Mouse (Mus musculus): ENCODE measurements around the gene Etv3. TPM values are rescaled to one million over a fixed set of nuclear protein-coding genes. Genes with fewer than 3 reads are reported as not detected.
A peak's percentile ranks its signal among the peaks of the same experiment; 100 is the strongest.
"Not testable (repeated sequence)": the region's sequence is repeated elsewhere in the genome, so short reads cannot be mapped to it uniquely, and the experiment has no call there.

The Etv3 gene
- total RNA-seq, 2 experiments from 2014 or later = 23.2 TPM

DNA sequence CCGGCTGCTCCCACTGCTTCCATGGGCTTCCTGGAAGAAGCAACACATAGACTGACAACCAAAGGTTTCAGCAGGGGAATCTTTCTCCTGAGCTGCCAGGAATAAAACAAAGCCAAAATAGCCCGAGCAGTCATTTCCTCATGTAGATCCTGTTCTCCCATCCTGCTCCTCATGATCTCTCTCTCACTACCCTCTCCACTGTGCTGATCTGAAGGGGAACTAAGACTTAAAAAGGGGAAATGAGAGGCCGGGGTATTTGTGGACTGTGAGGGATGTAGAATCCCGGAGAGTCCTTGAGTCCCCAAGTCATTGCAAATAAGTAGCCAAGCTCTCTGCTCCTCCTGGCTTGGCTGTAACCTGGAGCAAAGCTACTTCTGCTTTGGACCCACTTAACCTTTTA is 4.1 kb upstream of the Etv3 start:
- no peak for DNase-seq

DNA sequence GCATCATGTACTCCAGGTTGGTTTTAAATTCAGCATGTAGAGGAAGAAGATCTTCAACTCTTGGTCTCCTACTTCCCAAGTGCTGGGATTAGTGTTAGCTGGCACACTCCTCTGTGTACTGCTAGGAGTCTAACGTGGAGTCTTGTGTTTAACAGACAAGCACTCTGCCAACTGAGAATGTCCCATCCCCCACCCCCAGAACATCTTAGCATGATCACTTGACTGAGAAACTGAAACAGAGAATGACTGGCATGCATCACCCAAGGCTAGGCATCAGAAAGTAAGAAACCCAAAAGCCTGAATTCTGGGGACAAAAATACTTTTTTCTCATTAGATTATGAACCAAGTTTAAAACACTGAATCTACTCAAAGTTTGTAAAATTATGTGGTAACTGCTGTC is 3.4 kb upstream of the Etv3 start:
- no peak for DNase-seq

DNA sequence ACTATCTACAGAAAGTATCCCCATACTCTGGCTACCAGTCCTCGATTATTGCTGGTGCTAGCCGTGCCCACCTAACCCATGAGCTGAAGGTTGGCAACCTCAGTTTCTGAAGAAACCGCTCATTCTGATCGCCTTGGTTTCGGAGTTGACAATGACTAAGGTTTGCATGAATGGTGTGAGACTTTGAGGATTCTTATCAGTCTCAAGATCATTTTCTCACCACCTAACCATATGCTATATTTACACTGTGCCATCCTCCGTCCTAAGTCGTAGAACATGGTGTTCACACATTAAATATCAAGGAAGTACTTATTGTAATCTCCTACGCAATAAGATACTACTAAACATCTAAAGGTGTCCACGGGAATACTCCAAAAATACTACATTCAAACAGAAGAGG is 1.5 kb upstream of the Etv3 start:
- no peak for DNase-seq

DNA sequence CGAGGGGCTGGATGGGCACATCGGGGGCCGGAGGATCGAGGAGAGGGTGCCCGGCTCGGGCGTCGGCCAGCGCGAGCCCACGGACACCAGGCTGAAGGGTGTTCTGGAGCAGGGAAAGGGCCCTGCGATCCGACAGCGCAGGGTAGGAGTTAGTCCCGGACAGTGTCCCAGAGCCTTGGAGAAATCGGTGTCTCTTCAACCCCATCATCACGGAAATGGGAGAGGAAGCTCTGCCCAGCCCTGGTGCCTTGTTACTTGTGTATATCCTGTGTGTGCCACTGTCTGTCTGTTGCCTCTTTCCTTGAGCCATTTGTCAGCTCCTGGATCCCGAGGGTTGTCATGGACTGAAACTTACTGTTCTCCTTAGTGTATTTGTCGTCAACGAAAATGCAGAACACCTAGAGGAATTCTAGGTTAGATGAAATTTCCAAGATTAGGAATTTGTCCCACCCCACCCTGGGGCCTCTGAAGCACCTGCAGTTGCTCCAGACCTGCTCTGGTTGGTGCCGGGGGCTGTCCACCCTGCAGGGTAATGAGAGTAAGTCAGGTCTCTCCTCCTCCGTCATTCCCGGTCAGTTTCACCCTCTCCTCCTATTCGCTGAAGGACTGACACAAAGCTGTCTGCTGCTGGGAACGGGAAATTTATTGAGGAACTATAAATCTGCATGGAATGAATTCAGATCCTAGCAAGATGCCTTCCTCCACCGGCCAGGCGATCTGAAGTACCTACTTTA is 797 bp downstream of the Etv3 start:
- DNase-seq = no peak

DNA sequence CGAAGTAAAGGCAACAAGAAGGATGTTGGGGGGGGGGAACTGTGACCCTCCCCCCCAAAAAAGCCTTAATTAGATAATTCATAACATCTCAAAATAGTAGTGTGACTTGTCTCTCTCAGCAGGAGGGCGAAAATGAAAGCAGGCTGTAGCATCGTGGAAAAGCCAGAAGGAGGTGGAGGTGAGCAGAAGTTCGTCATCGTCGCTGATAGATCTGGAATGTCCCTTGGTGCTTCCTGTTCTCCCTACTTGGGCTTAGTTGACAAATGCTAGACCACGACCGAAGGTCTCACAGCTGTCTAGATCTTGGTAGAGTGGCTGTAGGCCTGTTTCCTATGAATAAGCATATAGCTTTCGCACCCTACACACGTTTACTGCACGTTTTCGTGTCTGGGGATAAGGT is 1.9 kb downstream of the Etv3 start:
- no peak for DNase-seq

DNA sequence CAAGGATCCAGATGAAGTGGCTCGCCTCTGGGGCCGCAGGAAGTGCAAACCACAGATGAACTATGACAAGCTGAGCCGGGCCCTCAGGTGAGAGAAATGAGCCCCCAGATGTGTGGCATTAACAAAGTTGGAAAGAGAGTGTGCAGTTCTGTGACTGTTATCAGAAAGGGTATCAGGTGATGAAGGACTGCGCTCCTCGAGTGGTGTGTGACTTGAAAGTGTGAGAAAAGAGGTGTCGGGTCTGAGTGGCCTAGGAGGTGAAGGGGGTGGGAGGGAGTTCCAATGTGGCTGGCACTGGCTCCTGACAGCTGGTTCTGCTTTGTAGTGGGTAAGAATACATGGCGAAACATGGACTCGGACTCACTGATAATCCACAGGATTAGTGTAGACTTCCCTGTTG is 2.8 kb downstream of the Etv3 start:
- no peak for DNase-seq

DNA sequence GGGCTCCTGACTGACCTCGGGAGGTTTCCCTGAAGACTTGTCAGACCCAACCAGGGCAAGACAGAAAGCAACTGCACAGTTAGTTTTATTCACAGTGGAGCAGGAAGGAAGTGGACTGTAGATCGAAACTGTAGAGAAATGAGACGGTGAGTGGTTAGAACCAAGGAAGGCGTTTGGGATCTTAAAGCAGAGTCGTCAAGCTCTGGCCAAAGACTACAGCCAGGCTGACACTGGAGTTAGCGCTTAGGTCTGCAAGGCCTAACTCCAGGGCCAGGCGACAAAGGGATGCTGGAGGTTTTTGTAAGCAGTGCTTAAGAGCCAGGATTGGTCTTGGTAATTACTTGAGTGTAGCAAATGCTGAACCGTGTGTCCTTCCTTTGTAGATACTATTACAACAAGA is 3.6 kb downstream of the Etv3 start:
- DNase-seq = no peak

DNA sequence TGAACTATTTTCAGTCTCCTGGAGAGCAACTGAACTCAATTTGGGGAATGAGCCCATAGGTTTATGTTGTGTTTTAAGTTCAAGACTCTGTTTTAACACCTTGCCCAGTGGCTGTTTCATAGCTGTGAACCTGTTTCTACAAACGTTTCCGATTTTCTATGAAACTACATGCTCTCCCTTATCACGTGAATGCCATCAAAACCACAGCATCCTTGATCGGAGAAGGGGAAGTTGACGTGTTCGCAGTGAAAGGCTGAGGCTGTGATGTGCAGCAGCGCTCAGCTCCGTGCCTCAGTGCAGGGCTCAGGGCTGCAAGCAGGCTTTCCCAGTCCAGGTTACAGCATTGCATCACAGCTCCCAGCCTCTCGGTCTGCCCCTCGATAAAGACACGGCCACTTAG is 4.4 kb downstream of the Etv3 start:
- no peak for DNase-seq

DNA sequence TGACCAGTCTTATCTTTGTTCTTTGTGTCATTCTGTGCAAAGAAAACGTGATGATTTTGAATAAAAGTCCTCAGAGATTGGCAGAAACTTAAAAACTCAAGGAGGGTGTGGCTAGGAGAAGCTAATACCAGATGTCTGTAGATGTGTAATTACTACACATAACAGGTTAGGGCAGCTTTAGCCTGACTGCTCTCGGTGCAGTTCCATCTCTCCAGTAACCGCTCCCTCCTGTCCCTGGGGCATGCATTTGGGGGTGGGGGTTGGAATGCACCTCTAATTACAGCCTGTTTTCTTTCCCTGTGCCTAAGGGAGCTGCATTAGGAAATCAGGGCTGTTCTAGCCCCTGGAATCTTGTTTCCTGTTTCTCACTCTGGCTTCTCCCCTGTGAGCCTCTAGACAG is 5.0 kb downstream of the Etv3 start:
- no peak for DNase-seq

DNA sequence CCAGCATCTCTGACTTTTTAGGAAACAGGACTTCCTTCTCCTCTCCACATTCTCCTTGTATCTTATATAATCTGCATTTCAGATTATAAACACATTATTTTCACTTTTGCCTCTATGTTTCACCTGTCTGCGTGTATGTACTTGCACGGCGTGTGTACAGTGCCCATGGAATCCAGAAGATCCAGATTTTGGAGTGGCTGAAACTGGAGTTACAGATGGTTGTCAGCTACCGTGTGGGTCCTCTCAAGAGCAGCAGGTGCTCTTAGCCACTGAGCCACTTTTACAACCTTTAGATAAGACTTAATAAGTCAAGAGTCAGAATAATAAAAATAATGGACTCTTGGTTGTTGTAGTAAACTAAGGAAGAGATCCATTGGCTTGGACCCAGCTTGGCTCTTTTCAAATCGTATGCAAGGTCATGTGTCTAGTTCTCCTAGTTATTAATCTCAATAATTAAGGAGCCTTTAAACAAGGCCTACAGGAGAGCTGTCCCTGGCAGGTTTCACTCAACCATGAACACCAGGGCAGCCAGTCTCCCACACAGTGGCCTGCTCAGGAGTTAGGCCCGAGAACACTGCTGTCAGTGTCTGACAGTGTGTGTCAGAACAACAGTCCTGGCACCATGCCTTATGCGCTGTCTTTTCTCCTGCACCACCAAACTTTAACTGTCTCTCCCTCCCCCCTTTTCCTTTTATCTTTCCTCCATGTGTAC is 8.6 kb downstream of the Etv3 start:
- no peak for DNase-seq

DNA sequence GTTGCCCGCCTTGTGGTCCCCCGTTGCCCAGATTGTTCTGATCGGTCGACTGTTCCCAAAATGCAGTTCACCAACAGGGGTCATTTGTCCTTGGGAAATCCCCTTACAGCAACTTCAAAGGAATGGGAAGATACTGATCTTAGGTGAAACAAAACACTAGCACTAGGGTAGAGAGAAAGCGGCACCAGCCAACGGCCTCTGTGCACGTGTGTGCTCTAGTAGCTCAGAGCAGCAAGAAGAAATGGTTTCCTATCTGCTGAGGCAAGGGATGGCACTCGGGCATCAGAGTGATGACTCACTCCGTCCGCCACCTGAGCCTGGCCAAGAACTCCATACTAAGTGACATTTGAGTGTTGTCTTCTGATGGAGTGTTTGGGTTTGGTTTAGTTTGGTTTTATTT is 12.8 kb downstream of the Etv3 start:
- DNase-seq = no peak

DNA sequence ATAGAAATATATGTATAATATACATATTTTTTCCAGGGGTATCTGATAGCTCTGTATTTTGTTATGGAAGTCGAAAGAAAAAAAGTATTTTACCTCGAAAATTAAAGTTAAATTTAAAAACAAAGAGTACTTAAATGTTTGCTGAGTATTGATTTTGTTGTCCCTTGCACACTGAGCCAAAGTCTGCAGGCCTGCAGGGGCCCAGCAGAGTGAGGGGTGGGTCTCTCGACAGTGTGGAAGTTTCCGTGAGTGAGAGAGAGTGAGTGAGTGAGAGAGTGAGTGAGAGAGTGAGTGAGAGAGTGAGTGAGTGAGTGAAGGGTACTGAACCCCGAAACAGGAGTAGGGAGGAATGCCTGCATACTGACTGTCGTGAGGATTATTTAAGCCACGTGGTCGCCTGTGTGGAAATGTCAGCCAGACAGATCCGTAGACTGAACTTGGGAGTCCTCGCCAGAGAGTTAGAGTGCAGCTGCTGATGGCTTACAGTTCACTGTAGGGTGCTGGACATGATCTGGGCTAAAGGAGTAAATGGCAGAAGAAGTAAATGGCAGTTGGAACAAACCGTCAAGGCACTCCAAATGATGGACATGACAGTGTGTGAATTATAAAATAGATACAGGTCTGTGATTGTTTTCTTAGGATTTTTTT is 14.9 kb downstream of the Etv3 start:
- no peak for DNase-seq

DNA sequence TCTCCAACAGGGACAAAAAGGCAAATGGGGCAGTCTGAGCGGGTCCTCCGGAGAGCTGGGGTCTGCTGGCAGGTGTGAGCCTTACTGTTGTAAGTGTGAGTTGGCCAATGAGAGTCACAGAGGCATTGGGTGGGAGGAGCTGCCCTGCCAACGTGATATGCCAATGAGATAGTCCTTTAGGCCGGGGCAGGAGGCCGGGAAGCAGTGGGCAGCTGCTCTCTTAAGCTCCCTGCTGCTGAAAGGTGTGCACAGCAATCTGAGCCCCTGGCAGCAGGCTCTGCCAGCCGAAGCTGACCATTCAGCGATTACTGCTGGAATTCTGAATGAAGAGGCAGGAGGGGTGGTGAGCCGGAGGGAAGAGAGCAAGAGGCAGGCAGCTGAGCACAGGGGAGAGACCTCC is 15.5 kb downstream of the Etv3 start:
- DNase-seq = no peak

DNA sequence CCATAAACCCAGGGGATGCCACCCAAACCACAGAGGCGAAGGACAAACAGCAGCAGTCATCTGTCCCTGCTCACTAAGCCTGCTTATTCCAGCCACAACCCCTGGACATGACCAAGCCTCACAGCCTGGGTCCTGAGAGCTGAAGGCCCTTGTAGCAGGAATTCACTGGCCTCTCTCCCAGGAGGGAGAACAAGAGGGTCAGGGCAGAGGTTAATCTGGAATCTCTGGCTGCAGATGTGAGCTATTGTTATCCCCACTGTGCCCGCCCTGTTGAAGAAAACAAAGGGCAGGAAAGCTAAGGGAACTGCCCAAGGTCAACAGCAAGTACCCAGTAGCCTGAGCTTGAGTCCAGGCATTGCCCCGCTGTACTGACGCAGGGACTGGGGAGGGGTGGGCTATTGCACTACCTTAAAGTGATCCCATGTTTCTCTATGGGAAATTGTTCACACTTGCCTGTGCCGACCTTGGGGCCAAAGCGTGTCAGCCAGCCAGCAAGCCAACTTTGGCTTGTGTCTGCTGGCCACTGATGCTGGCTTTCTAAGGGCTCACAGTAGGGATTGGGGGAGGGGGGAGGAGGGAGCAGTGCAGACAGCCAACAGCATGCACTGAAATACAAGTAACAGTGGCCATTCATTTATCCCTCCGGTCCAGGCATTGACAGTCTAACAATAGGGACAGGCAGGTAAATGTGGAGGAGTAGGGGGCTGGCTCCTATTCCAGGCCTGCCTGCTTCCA is 17.4 kb downstream of the Etv3 start:
- no peak for DNase-seq

DNA sequence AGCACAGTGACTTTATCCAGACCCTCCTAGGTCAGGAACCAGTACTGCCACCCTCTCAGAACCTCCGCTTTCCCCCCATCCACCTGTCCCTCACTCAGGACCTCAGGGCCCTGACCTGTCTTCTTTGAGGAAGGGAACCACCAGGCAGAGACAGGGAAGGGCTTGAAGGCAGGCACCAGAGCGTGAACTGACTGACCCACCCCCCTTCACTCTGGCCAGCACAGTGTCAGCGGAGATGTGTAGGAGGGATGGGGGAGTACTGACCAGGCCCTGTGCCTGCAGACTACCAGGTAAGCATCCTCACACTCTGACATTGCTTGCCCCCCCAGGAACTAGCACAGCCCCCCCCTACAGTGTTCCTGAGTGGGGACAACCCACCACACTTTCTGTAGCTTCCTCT is 20.3 kb downstream of the Etv3 start:
- no peak for DNase-seq

DNA sequence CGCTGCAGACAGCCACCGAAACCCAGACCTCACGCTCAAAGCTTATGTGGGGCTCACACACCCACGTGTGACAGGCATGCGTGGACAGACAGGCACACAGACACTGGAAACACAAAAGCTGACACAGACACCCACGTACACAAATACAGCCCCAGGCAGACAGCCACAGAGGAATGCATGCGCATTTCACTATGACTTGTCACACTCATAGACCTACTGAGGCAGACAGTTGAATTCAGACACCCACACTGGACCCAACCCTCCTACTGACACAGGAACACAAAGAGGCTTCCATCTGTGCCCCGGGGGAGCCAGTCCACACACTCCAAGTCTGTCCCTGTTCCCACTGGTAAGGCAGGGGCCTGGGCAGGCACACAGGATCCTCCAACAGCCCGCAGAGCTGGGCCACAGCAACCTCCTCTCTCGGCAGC is 21.1 kb downstream of the Etv3 start:
- DNase-seq = peak; percentile 51 to 60

DNA sequence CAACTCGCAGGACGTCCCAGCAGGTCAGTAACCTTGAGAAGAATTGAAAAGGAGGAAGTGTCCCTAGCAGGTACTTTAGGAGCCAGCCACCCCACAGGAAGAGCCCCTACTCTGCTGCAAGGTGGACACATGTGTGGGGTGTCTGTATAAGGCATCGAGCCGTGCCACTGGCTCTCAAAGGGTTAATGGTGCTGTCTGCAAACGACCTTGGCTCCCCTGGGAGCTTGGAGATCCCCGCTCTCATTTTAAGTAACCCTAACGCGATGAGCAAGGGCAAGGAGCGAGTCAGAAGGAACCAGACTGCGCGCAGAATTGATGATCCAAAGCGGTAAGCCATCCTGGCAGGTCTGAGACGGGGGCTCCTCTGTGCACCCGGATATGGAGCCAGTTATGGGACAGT is 24.7 kb downstream of the Etv3 start:
- DNase-seq = no peak

DNA sequence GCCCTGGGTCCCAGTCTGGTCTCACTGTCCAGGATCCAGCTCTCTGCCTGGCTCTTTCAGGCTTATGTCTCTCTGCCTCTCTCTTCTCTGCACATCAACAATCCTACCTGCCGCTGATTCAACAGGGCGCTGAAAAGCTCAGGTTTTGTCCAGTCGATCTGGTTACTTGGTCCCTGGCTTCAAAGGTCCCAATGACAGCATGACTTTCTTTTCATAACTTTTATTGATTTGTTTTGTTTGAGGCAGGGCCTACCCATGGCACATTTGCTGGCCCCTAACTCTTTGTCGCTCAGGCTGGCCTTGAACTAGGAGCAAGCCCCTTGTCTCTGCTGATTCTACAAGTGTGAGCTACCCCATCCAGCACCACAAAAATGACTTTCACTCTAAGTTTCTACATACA is 27.1 kb downstream of the Etv3 start:
- DNase-seq = no peak

DNA sequence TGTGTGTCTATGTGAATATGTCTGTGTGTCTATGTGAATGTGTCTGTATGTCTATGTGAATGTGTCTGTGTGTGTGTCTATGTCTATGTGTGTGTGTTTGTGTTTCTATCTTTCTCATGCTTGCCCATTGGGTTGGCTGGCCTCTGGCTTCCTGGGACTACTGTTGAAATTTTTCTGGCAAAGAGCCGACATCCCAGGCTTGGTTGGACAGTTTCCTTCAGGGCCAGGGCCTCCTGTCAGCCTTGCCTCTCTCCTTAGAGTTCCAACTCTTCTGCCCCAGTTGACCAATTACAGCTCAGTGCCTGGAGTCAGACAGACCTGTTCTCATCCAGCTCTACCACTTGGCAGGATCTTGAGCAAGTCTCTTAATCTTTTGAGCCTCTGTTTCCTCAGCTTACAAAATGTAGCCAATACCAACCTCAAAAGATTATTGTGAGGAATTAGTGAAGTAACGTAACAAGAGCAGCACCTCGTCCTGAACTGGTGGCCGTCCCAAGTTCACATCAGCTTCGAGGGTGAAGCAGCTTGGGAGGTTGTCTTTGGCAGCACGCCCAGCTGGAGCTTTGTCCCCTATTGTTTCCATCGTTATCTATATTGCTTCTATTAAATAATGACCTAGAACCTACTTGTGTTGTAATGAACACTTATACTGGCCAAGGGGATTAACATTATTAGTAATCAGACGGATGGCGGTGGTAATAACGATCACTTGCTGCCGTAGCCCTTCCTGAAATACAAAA is 28.2 kb downstream of the Etv3 start:
- DNase-seq = no peak

DNA sequence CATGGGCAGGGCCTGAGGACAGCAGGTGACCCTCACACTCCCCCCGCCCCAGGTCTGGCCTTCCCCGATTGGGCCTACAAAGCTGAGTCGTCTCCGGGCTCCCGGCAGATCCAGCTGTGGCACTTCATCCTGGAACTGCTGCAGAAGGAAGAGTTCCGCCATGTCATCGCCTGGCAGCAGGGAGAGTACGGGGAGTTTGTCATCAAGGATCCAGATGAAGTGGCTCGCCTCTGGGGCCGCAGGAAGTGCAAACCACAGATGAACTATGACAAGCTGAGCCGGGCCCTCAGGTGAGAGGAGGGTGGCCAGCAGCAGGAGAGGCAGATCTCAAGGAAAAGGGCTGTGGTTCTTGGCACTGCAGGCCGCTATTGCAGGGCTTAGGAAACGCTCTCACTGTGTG is 29.7 kb downstream of the Etv3 start:
- not testable (repeated sequence) for DNase-seq

DNA sequence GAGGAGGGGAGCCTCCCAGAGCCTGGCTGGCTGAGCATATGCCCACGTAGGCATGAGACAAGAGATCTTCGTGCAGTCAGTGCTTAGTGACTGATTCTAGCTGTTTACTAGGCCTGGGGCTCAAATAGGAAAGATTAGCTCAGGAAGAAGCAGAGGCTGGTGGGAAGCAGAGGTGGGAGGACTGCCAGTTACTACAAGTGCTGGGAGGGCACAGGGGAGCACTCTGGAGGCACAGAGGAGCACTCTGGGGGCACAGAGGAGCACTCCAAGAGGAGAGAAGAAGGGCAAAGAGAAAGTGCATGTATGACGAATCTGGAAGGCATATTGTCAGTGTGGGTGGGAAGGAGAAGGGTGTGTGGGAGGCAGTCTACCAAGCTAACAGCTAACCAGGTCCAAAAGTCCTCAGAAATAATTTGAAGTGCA is 30.9 kb downstream of the Etv3 start:
- peak; percentile 37 for DNase-seq

DNA sequence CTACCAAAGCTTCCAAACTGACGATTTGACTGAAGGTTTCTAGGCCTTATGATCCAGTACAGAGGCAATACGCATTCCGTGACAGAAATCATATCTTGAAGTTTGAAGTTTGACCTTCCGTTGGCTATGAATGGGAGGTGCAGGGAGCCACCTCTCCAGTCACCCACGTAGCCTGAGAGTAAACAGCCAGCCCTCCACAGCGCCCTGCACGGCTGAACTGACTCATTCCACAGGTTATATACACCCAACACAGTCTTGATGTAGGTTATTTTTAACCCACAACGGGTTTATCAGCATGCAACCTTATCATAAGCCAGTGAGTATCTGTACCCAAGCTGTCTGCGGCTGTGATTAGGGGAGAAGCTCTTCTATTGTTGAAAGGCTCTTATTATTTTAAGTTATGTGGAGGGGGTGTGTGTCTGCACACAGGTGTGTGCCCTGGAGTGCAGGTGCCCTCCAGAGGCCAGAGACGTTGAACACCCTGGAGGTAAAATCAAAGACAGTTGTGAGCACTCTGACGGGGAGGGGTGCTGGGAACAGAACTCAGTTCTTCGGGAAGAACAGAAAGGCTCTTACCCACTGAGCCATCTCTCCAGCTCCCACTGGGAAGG is 31.6 kb downstream of the Etv3 start:
- no peak for DNase-seq
